Mouse (Mus musculus): Measurements from ENCODE around the gene Micu1. TPM values are rescaled to one million over a fixed set of nuclear protein-coding genes. Genes with fewer than 3 reads are reported as not detected.

Micu1 gene
- polyA plus RNA-seq, 1 experiment from 2014 or later, result 88.2 TPM

DNA sequence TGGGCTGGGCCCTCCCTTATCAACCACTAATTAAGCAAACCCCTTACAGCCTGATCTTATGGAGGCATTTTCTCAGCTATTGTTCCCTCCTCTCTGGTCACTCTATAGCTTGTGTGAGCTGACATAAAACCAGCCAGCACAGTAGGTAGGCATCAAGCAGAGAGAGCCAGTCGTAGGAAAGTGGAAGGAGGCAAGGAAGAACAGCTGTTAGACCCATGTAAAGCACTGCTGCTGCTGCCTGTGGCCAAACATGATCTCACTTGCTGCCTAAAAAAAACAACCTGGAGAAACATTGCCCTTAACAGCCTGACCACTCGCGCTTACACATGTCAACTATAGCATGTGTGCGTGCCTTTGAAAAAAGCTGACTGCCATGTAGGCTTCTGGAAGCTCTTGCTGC is 19.3 kb downstream of the Micu1 start:
- Histone ChIP-seq H3K4me2 (replicated peaks) (no peak overlapping the region), H3K27me3 (no peaks in the 10 kb centered on the region), H3K4me3 (replicated peaks) (no peak overlapping the region), H3K27ac (replicated peaks) (no peak overlapping the region), H3K4me1 (no peaks in the 10 kb centered on the region), H3K36me3 (no peaks in the 10 kb centered on the region), H3K9ac (no peak overlapping the region), H3K9me3 (replicated peaks) (no peaks in the 10 kb centered on the region)
- no peak for ATAC-seq (ENCODE audit: insufficient number of reproducible peaks, low FRiP score, low TSS enrichment, low read depth)
- 81% methylated on average over 4 of the region's 4 CpGs for WGBS

DNA sequence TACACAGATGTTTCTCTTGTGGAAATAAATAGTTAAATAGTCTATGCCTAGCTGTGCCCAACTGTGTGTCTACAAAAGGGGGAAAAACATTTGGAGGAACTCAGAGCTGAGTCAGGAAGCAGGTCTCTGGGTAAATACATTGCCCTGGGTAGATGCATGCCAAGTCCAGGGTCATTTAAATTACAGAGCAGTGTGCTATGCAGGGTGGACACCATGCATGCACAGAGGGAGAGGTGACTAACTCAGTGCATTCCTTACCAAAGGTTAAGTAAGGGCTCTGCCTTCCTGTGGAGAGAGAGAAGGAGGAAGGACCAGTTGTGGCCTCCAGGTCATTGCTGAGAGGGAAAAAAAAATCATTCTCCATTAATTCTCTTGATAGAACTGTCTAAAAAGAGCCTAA is 22.4 kb downstream of the Micu1 start:
- Histone ChIP-seq H3K9ac (no peak overlapping the region), H3K4me3 (replicated peaks) (no peak overlapping the region), H3K36me3 (no peaks in the 10 kb centered on the region), H3K4me2 (replicated peaks) (no peak overlapping the region), H3K4me1 (no peaks in the 10 kb centered on the region), H3K27me3 (no peaks in the 10 kb centered on the region), H3K27ac (replicated peaks) (no peak overlapping the region), H3K9me3 (replicated peaks) (no peaks in the 10 kb centered on the region)
- no peak for ATAC-seq (ENCODE audit: insufficient number of reproducible peaks, low FRiP score, low TSS enrichment, low read depth)

DNA sequence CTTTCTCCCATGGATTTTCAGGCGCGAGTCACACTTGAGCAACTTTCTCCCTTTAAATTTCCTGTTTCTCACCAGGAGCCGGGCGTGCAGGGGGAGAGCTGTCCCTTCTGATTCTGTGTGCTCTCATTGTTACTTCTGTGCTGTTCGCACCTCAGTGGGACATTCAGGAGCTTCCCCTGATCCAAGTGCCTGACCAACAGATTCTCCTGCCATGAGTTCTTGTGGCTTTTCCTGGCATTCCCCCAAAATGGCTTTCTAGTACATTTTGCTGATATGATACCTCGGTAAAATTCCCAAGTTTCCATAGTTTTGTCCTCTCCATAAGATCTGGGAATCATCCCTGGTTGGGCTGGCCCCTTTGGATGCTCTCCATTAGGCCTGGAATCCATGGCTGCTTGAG is 25.0 kb downstream of the Micu1 start:
- no peaks in the 10 kb centered on the region for H3K9me3 ChIP-seq (replicated peaks)
- 62% methylated on average over 6 of the region's 6 CpGs for WGBS
- no peak overlapping the region for H3K9ac ChIP-seq
- ATAC-seq (ENCODE audit: insufficient number of reproducible peaks, low FRiP score, low TSS enrichment, low read depth), result no peak
- H3K36me3 ChIP-seq, result no peaks in the 10 kb centered on the region
- H3K27me3 ChIP-seq, result no peaks in the 10 kb centered on the region
- no peak overlapping the region for H3K27ac ChIP-seq (replicated peaks)
- no peak overlapping the region for H3K4me2 ChIP-seq (replicated peaks)
- no peak overlapping the region for H3K4me3 ChIP-seq (replicated peaks)
- no peaks in the 10 kb centered on the region for H3K4me1 ChIP-seq

DNA sequence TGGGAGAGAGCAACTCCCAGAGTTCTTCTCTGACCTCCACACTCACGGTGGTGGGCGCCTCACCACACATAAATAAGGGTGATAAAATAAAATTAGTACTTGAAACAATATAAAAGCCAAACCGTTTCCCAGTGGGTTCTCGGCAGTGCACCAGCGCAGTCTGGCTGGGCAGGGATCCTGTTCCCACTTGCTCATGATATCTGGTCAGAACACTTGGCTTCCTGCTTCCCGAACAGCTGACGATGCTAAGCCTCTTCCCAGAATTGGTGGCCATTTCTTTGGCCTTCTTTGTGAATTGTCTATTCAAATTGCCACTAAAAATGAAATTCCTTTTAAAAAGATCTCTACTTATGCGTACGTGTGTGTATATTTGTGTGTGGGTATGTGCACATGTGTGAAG is 27.0 kb downstream of the Micu1 start:
- H3K4me1 ChIP-seq, result no peaks in the 10 kb centered on the region
- no peak overlapping the region for H3K9ac ChIP-seq
- H3K27me3 ChIP-seq, result no peaks in the 10 kb centered on the region
- no peak for ATAC-seq (ENCODE audit: insufficient number of reproducible peaks, low FRiP score, low TSS enrichment, low read depth)
- H3K36me3 ChIP-seq, result peaks cover 12% of the 10 kb centered on the region
- H3K27ac ChIP-seq (replicated peaks), result no peak overlapping the region
- WGBS, result 92% methylated on average over 9 of the region's 9 CpGs
- H3K4me3 ChIP-seq (replicated peaks), result no peak overlapping the region
- no peaks in the 10 kb centered on the region for H3K9me3 ChIP-seq (replicated peaks)
- H3K4me2 ChIP-seq (replicated peaks), result no peak overlapping the region

DNA sequence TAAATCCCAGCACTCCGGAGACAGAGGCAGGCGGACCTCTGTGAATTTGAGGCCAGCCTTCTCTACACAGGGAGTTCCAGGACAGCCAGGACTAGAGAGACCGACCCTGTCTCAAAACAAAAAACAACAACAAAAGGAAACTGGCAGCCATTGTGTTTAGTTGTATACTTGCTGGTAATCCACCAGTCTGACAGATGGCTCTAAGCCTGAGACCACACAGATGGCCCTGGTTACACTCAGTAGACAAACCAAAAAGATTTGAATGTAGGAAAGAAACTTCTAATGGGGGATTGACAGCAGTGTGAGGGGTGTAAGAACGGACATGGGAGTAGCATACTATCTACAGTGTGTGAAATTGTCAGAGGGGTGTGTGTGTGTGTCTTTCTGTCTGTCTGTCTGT is 27.6 kb downstream of the Micu1 start:
- H3K27ac ChIP-seq (replicated peaks), result no peak overlapping the region
- ATAC-seq (ENCODE audit: insufficient number of reproducible peaks, low FRiP score, low TSS enrichment, low read depth), result no peak
- WGBS, result 74% methylated on average over 4 of the region's 4 CpGs

DNA sequence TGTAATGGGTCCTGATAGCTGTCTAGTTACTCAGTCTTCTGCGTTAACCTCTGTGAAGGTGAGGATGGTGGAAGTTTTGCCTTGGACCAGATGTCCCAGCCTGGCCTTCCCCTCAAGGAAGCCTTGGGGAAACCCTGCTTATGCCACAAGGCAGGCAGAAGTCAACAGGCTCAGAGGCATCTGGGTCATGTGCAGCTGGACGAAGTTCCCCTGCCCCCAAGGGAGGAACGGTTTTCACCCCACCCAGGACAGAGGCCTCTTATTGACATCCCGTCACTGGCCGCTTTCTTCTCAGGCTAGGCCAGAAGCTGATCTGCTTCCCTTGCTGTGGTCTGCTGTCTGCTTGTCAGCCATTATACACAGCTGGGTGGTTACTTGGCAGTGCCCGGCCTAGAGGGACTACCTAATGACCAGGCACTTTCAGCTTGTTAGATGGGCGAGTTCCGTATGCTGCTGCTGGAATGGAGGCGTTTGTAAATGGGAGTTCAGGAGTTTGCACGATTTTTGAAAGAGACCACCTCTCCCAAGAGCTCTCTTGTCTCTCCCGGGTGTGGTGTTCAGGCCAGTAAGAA is 33.8 kb downstream of the Micu1 start:
- Histone ChIP-seq H3K27me3 (no peaks in the 10 kb centered on the region), H3K9ac (no peak overlapping the region), H3K9me3 (replicated peaks) (no peaks in the 10 kb centered on the region), H3K36me3 (peaks cover 27% of the 10 kb centered on the region), H3K4me3 (replicated peaks) (no peak overlapping the region), H3K4me1 (no peaks in the 10 kb centered on the region), H3K27ac (replicated peaks) (no peak overlapping the region), H3K4me2 (replicated peaks) (no peak overlapping the region)
- ATAC-seq (ENCODE audit: insufficient number of reproducible peaks, low FRiP score, low TSS enrichment, low read depth), result no peak
- 78% methylated on average over 11 of the region's 11 CpGs for WGBS

More for the DNA sequence above, 27.6 kb downstream of the Micu1 start:
- Histone ChIP-seq H3K4me3 (replicated peaks) (no peak overlapping the region), H3K27me3 (no peaks in the 10 kb centered on the region), H3K9ac (no peak overlapping the region), H3K4me1 (no peaks in the 10 kb centered on the region), H3K36me3 (peaks cover 12% of the 10 kb centered on the region), H3K4me2 (replicated peaks) (no peak overlapping the region), H3K9me3 (replicated peaks) (no peaks in the 10 kb centered on the region)

DNA sequence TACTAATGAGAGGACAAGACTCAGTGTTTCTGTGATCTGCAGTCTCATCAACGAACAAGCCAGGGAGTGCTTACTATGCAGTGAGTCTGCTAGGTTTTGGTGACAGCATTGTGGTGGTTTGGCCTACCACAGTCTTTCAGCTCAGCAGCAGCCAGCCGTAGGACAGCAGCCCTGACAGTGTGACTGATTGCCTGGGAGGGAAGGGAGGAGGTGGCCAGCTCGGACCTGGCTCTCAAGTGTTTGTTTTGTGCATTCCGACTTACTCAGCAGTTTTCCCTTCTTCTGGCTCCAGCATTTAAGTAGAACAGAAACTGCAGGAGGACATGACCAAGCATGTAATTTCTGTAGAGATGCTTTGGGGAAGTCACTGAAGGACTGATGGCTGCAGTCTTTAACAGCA is 39.2 kb downstream of the Micu1 start:
- no peaks in the 10 kb centered on the region for H3K4me1 ChIP-seq

DNA sequence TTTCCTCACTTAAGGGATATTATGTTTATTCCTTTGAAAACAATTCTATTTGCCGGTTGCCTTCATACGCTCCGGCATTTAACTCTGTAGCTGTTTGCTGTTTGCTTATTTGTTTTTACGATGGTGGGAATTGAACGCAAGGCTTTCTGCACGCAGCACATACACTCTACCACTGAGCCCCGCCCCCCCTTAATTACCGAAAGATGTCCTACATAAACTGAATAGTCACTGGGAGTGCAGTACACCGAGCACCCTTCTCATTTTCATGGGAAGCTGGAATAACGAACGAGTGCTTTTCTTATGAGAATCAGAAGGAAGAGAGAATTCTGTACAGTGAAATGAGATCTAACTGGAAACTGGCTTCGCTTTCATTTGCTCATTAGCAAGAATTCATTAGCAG is 41.1 kb downstream of the Micu1 start:
- Histone ChIP-seq H3K36me3 (peaks cover 23% of the 10 kb centered on the region), H3K27me3 (no peaks in the 10 kb centered on the region), H3K9me3 (replicated peaks) (no peaks in the 10 kb centered on the region), H3K4me3 (replicated peaks) (no peak overlapping the region), H3K27ac (replicated peaks) (no peak overlapping the region), H3K4me2 (replicated peaks) (no peak overlapping the region), H3K4me1 (no peaks in the 10 kb centered on the region), H3K9ac (no peak overlapping the region)
- WGBS, result 79% methylated on average over 12 of the region's 12 CpGs
- no peak for ATAC-seq (ENCODE audit: insufficient number of reproducible peaks, low FRiP score, low TSS enrichment, low read depth)

More for the DNA sequence above, 39.2 kb downstream of the Micu1 start:
- no peak overlapping the region for H3K27ac ChIP-seq (replicated peaks)
- no peaks in the 10 kb centered on the region for H3K27me3 ChIP-seq
- 67% methylated on average over 4 of the region's 4 CpGs for WGBS
- no peak overlapping the region for H3K4me3 ChIP-seq (replicated peaks)
- H3K36me3 ChIP-seq, result peaks cover 25% of the 10 kb centered on the region
- H3K9ac ChIP-seq, result no peak overlapping the region
- no peak overlapping the region for H3K4me2 ChIP-seq (replicated peaks)
- ATAC-seq (ENCODE audit: insufficient number of reproducible peaks, low FRiP score, low TSS enrichment, low read depth), result no peak
- H3K9me3 ChIP-seq (replicated peaks), result no peaks in the 10 kb centered on the region

DNA sequence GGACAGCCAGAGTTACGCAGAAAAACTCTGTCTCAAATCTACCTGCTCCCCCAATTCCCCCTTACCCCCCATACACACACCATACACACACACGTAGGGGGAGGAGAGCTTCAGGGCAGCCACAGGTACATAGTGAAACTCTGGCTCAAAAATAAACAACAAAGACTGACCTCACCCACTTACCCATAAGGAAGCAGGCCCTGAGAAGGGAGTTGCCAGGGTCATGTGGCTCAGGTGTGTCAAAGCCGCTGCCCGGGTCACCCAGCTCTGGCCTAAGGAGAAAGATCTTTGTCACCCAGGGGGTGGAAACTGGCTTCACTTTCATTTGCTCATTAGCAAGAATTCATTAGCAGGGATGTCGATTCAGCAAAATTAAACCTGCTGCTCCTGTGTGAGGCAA is 41.7 kb downstream of the Micu1 start:
- Histone ChIP-seq H3K9ac (no peak overlapping the region), H3K36me3 (peaks cover 23% of the 10 kb centered on the region), H3K27ac (replicated peaks) (no peak overlapping the region), H3K9me3 (replicated peaks) (no peaks in the 10 kb centered on the region), H3K27me3 (no peaks in the 10 kb centered on the region), H3K4me3 (replicated peaks) (no peak overlapping the region), H3K4me2 (replicated peaks) (no peak overlapping the region), H3K4me1 (no peaks in the 10 kb centered on the region)
- 90% methylated on average over 5 of the region's 5 CpGs for WGBS
- no peak for ATAC-seq (ENCODE audit: insufficient number of reproducible peaks, low FRiP score, low TSS enrichment, low read depth)

GRCm38 (mm10) chr10:59747334-59747733 is 45.1 kb downstream of the Micu1 start:
- 69% methylated on average over 7 of the region's 7 CpGs for WGBS
- Histone ChIP-seq H3K4me1 (no peaks in the 10 kb centered on the region), H3K9ac (no peak overlapping the region), H3K27me3 (no peaks in the 10 kb centered on the region), H3K36me3 (peaks cover 16% of the 10 kb centered on the region), H3K9me3 (replicated peaks) (no peaks in the 10 kb centered on the region), H3K4me2 (replicated peaks) (no peak overlapping the region), H3K4me3 (replicated peaks) (no peak overlapping the region), H3K27ac (replicated peaks) (no peak overlapping the region)
- ATAC-seq (ENCODE audit: insufficient number of reproducible peaks, low FRiP score, low TSS enrichment, low read depth), result no peak

GRCm38 (mm10) chr10:59748699-59749200 is 46.5 kb downstream of the Micu1 start:
- WGBS, result 65% methylated on average over 2 of the region's 2 CpGs
- Histone ChIP-seq H3K27ac (replicated peaks) (no peak overlapping the region), H3K4me1 (no peaks in the 10 kb centered on the region), H3K9me3 (replicated peaks) (no peaks in the 10 kb centered on the region), H3K9ac (no peak overlapping the region), H3K4me2 (replicated peaks) (no peak overlapping the region), H3K27me3 (no peaks in the 10 kb centered on the region), H3K4me3 (replicated peaks) (no peak overlapping the region), H3K36me3 (peaks cover 19% of the 10 kb centered on the region)
- no peak for ATAC-seq (ENCODE audit: insufficient number of reproducible peaks, low FRiP score, low TSS enrichment, low read depth)

DNA sequence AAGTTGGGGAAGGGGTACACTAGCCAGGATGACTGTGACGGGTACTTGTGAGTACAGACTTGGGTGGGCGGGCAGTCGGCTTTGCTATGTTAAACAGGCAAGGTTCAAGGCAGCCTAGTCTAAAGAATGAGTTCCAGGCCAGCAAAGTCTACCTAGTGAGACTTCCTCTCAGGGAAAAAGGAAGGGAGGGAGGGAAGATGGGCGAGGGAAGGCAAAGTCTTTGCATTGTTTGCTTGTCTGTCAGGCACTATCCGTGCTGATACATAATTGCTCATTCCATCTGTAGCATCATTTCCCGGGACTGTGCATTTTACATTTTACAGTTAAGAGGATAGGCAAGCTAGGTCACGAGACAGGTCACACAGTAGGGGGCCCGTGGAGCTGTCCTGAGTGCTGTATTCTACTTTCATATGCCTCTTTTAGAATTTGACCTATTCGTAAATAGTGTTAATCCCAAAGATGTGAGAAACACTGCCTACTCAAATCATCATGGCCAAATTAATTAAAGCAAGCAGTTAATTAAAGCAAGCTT is 51.3 kb downstream of the Micu1 start:
- Histone ChIP-seq H3K9me3 (replicated peaks) (no peaks in the 10 kb centered on the region), H3K27me3 (no peaks in the 10 kb centered on the region), H3K36me3 (peaks cover 7% of the 10 kb centered on the region), H3K4me2 (replicated peaks) (no peak overlapping the region), H3K4me3 (replicated peaks) (no peak overlapping the region), H3K4me1 (0 out of 2 replicates have a peak, but pooled peaks cover 13% of the 10 kb centered on the region), H3K27ac (replicated peaks) (no peak overlapping the region), H3K9ac (no peak overlapping the region)
- no peak for ATAC-seq (ENCODE audit: insufficient number of reproducible peaks, low FRiP score, low TSS enrichment, low read depth)
- 76% methylated on average over 9 of the region's 9 CpGs for WGBS
